Mouse (Mus musculus) midbrain, postnatal 0 days (tissue): ENCODE measurements at regions not wholly inside any gene's neighbourhood (a gene's known extent, or its start where the extent isn't known, plus 50 kb on each side); places are given as distances from the start of the nearest gene placed in this dataset.

Source experiments
- ATAC-seq: fragments of 200-750 bp; cut with Nextera tagmentation; 2 replicates; pipeline ENCODE4 v1.8.0; 2017; ENCODE audit warnings: moderate number of reproducible peaks, mild to moderate bottlenecking, moderate TSS enrichment, moderate library complexity; ENCODE audit not compliant: low FRiP score
- DNase-seq: peaks from one replicate; pipeline ENCODE4 v3.0.0-alpha.2; 2015; ENCODE audit warnings: low spot score
- H3K27ac ChIP-seq: fragments of 300-500 bp; sonication (generic); 2 replicates; pipeline ENCODE4 v1.5.1; 2014; ENCODE audit warnings: low read depth, mild to moderate bottlenecking, low read length, mixed read lengths
- H3K27me3 ChIP-seq: fragments of 300-500 bp; sonication (generic); 2 replicates; pipeline ENCODE4 v1.6.1; 2014; ENCODE audit warnings: low read length, control low read depth, mixed read lengths; ENCODE audit not compliant: insufficient read depth
- H3K36me3 ChIP-seq: fragments of 300-500 bp; sonication (generic); 2 replicates; pipeline ENCODE4 v1.6.1; 2014; ENCODE audit warnings: low read length, control low read depth, mixed read lengths; ENCODE audit not compliant: insufficient read depth
- H3K4me1 ChIP-seq: fragments of 300-500 bp; sonication (generic); 2 replicates; pipeline ENCODE4 v1.6.1; 2014; ENCODE audit warnings: mild to moderate bottlenecking, control low read depth, antibody characterized with exemption, low read length, mixed read lengths; ENCODE audit not compliant: insufficient read depth
- H3K4me2 ChIP-seq: fragments of 300-500 bp; sonication (generic); 2 replicates; pipeline ENCODE4 v1.6.1; 2014; ENCODE audit warnings: low read depth, mild to moderate bottlenecking, low read length, mixed read lengths; ENCODE audit not compliant: poor library complexity, severe bottlenecking
- H3K4me3 ChIP-seq: fragments of 300-500 bp; sonication (generic); 2 replicates; pipeline ENCODE4 v1.5.1; 2014; ENCODE audit warnings: low read depth, mild to moderate bottlenecking, low read length, moderate library complexity
- H3K9ac ChIP-seq: fragments of 300-500 bp; sonication (generic); replicated peaks from 2 replicates; pipeline ENCODE4 v1.6.1; 2014; ENCODE audit warnings: mild to moderate bottlenecking, low read length, moderate library complexity, mixed read lengths; ENCODE audit not compliant: poor library complexity, severe bottlenecking
- H3K9me3 ChIP-seq: fragments of 300-500 bp; sonication (generic); 2 replicates; pipeline ENCODE4 v1.6.1; 2016; ENCODE audit warnings: low read length, control low read depth
- CTCF ChIP-seq: IDR thresholded peaks from 2 replicates; pipeline ENCODE4 v1.5.1; 2016; ENCODE audit warnings: antibody characterized with exemption, mild to moderate bottlenecking
- WGBS: fragments of 180-500 bp; shearing (Covaris S2); extraction: QIAGEN DNeasy Blood & Tissue Kit; methylation state at CpG from one replicate; pipeline ENCODE4 v1.1.7; 2014; 5-methylcytosine and 5-hydroxymethylcytosine counted together

DNA sequence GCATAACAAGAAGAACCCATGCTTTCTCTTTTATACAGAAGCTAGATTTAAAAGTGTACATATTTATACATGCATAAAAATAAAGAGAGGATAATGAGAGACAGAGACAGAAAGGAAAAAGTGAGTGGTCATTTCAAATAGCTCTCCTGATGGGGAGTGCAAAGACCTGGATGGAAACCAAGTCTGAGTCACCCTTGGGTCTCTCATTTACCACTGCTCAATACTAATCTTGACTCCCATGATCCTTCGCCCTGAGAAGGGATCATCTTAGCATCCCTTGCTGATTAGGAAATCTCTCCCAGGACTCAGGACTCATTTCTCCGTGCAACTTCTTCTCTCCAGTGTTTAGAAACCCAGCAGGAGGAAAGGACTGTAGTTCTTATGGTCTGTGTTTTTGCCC, 386.9 kb upstream of the Dynlrb2 start:
- no peak overlapping the region for H3K4me2 ChIP-seq
- H3K9ac ChIP-seq, result no peak overlapping the region
- ATAC-seq (no peak), DNase-seq (no peak)
- H3K4me3 ChIP-seq, result no peak overlapping the region
- no peak overlapping the region for H3K27ac ChIP-seq
- 79% methylated on average over 2 of the region's 2 CpGs for WGBS
- no peaks in the 10 kb centered on the region for H3K27me3 ChIP-seq
- no peak for TF ChIP-seq CTCF
- H3K9me3 ChIP-seq, result no peaks in the 10 kb centered on the region
- 0 out of 2 replicates have a peak, but pooled peaks cover 3% of the 10 kb centered on the region for H3K4me1 ChIP-seq
- H3K36me3 ChIP-seq, result no peaks in the 10 kb centered on the region

DNA sequence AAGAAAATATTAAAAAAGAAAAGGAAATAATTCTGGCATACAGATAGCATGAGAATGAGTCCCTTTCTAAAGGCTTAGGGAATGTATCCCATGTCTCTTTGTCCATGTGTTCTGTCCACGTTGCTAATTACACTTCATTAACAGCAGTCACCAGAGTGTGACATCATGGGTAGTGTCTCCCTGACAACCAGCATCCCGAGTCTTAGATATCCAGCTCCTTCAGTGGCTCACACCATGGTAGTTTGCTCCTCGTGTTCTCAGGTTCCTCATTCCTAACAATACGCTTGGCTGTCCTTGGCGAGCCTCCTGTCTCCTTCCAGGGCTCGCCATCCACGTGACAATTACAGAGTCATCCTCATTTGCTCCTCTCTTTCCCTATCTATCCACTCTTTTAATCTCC, 388.1 kb upstream of the Dynlrb2 start:
- Histone ChIP-seq H3K4me3 (no peak overlapping the region), H3K27me3 (no peaks in the 10 kb centered on the region), H3K36me3 (no peaks in the 10 kb centered on the region), H3K9ac (no peak overlapping the region), H3K9me3 (no peaks in the 10 kb centered on the region), H3K27ac (no peak overlapping the region), H3K4me2 (no peak overlapping the region), H3K4me1 (0 out of 2 replicates have a peak, but pooled peaks cover 3% of the 10 kb centered on the region)
- TF ChIP-seq CTCF, result no peak
- 20% methylated on average over 7 of the region's 7 CpGs for WGBS
- DNase-seq, result peak; percentile 73
- ATAC-seq, result no peak

- Histone ChIP-seq H3K27ac (no peak overlapping the region), H3K9me3 (no peaks in the 10 kb centered on the region), H3K9ac (no peak overlapping the region), H3K4me3 (no peak overlapping the region), H3K4me2 (peak overlapping the region; percentile 32), H3K36me3 (no peaks in the 10 kb centered on the region), H3K27me3 (no peaks in the 10 kb centered on the region), H3K4me1 (0 out of 2 replicates have a peak, but pooled peaks cover 3% of the 10 kb centered on the region)
- TF ChIP-seq CTCF, result no peak
- WGBS, result 15% methylated on average over 18 of the region's 18 CpGs
- DNase-seq (peak; percentile 88), ATAC-seq (peak; percentile 72; the same call in 1 of the 2 replicates)
These were observed 388.9 kb upstream of the Dynlrb2 start for GRCm38 (mm10) chr8:116115811-116116372.

DNA sequence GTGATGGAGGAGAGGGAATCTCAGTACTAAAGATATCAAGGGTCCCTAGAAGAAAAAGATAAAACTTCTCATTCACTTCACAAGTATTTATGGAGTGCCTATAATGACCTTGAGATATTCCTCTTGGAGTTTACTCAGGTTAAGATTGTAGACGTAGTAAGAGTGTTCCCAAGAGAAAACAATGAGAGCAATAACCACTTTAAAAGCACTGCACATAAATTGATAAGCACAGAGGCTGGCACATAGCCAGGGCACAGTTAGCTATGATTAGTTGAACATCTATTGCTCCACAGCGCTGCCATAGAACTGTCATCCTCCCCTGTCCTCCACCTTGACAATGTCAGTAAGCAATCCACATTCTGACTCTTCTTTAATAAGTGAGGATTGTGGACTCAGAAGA, 389.8 kb upstream of the Dynlrb2 start:
- 71% methylated on average over 2 of the region's 2 CpGs for WGBS
- no peak overlapping the region for H3K4me2 ChIP-seq
- H3K4me3 ChIP-seq, result no peak overlapping the region
- TF ChIP-seq CTCF, result no peak
- DNase-seq (no peak), ATAC-seq (no peak)
- no peaks in the 10 kb centered on the region for H3K36me3 ChIP-seq
- H3K9me3 ChIP-seq, result no peaks in the 10 kb centered on the region
- 0 out of 2 replicates have a peak, but pooled peaks cover 3% of the 10 kb centered on the region for H3K4me1 ChIP-seq
- H3K9ac ChIP-seq, result no peak overlapping the region
- no peak overlapping the region for H3K27ac ChIP-seq
- H3K27me3 ChIP-seq, result no peaks in the 10 kb centered on the region

GRCm38 (mm10) chr8:116114502-116114901, 390.3 kb upstream of the Dynlrb2 start:
- H3K9ac ChIP-seq, result no peak overlapping the region
- WGBS, result 63% methylated on average over 2 of the region's 2 CpGs
- ATAC-seq, result no peak
- no peak for TF ChIP-seq CTCF
- H3K27me3 ChIP-seq, result no peaks in the 10 kb centered on the region
- no peak overlapping the region for H3K27ac ChIP-seq
- no peak overlapping the region for H3K4me3 ChIP-seq
- peak; percentile 31 for DNase-seq
- no peak overlapping the region for H3K4me2 ChIP-seq
- no peaks in the 10 kb centered on the region for H3K9me3 ChIP-seq
- 0 out of 2 replicates have a peak, but pooled peaks cover 3% of the 10 kb centered on the region for H3K4me1 ChIP-seq
- no peaks in the 10 kb centered on the region for H3K36me3 ChIP-seq

GRCm38 (mm10) chr8:116111168-116111567, 393.6 kb upstream of the Dynlrb2 start:
- ATAC-seq, result no peak

More at GRCm38 (mm10) chr8:116111168-116111567, 393.6 kb upstream of the Dynlrb2 start:
- no peaks in the 10 kb centered on the region for H3K27me3 ChIP-seq
- WGBS, result 42% methylated on average over 12 of the region's 12 CpGs
- no peak overlapping the region for H3K27ac ChIP-seq
- no peaks in the 10 kb centered on the region for H3K36me3 ChIP-seq
- H3K4me1 ChIP-seq, result 0 out of 2 replicates have a peak, but pooled peaks cover 3% of the 10 kb centered on the region
- no peaks in the 10 kb centered on the region for H3K9me3 ChIP-seq
- no peak overlapping the region for H3K9ac ChIP-seq
- no peak for DNase-seq
- no peak overlapping the region for H3K4me3 ChIP-seq
- no peak for TF ChIP-seq CTCF
- no peak overlapping the region for H3K4me2 ChIP-seq
